Mouse (Mus musculus) olfactory bulb, adult 2 months (tissue): ENCODE data around the gene Ccdc167.

Experiments
- CTCF ChIP-seq: fragments of 200-500 bp; IDR thresholded peaks from 2 replicates; pipeline ENCODE4 v1.5.1; 2012; ENCODE audit warnings: low read depth, mild to moderate bottlenecking, low read length, moderate library complexity; ENCODE audit not compliant: insufficient read depth
- POLR2A ChIP-seq: fragments of 200-500 bp; IDR thresholded peaks from 2 replicates; pipeline ENCODE4 v1.6.1; 2012; ENCODE audit warnings: mild to moderate bottlenecking, low read depth, low read length, moderate library complexity; ENCODE audit not compliant: insufficient read depth

- TF ChIP-seq POLR2A (no peak), CTCF (no peak)
Measured at GRCm38 (mm10) chr17:29725027-29725620, 8.3 kb upstream of the Ccdc167 start.
